Mouse (Mus musculus) neural tube, embryonic 15.5 days (tissue): ENCODE results near the gene Zfp451. TPM values are rescaled to one million over a fixed set of nuclear protein-coding genes. Genes with fewer than 3 reads are reported as not detected.
A peak's percentile ranks its signal among the peaks of the same experiment; 100 is the strongest.
"Not testable (repeated sequence)": the region's sequence is repeated elsewhere in the genome, so short reads cannot be mapped to it uniquely, and the experiment has no call there.

Experiments
- ATAC-seq: fragments of 200-750 bp; cut with Nextera tagmentation; 2 replicates; pipeline ENCODE4 v1.8.0; 2017; ENCODE audit warnings: mild to moderate bottlenecking, moderate TSS enrichment, moderate library complexity; ENCODE audit not compliant: low FRiP score
- H3K27ac ChIP-seq: fragments of 300-500 bp; sonication (generic); replicated peaks from 2 replicates; pipeline ENCODE4 v1.5.1; 2015; ENCODE audit warnings: mild to moderate bottlenecking, inconsistent platforms
- H3K27me3 ChIP-seq: fragments of 300-500 bp; sonication (generic); replicated peaks from 2 replicates; pipeline ENCODE4 v1.6.1; 2015; ENCODE audit warnings: inconsistent platforms
- H3K36me3 ChIP-seq: fragments of 300-500 bp; sonication (generic); 2 replicates; pipeline ENCODE4 v1.6.1; 2015; ENCODE audit warnings: inconsistent platforms
- H3K4me1 ChIP-seq: fragments of 300-500 bp; sonication (generic); 2 replicates; pipeline ENCODE4 v1.6.1; 2015; ENCODE audit warnings: inconsistent platforms
- H3K4me2 ChIP-seq: fragments of 300-500 bp; sonication (generic); 2 replicates; pipeline ENCODE4 v1.6.1; 2015; ENCODE audit warnings: inconsistent platforms, mild to moderate bottlenecking, moderate library complexity
- H3K4me3 ChIP-seq: fragments of 300-500 bp; sonication (generic); replicated peaks from 2 replicates; pipeline ENCODE4 v1.5.1; 2015; ENCODE audit warnings: mild to moderate bottlenecking, inconsistent platforms
- H3K9ac ChIP-seq: fragments of 300-500 bp; sonication (generic); replicated peaks from 2 replicates; pipeline ENCODE4 v1.6.1; 2015; ENCODE audit warnings: mild to moderate bottlenecking, inconsistent platforms
- H3K9me3 ChIP-seq: fragments of 300-500 bp; sonication (generic); replicated peaks from 2 replicates; pipeline ENCODE4 v1.6.1; 2016; ENCODE audit warnings: inconsistent platforms
- WGBS: fragments of 180-500 bp; shearing (Covaris S2); methylation state at CpG from one replicate; pipeline ENCODE4 v1.1.7; 2015; ENCODE audit warnings: mixed read lengths; 5-methylcytosine and 5-hydroxymethylcytosine counted together
- polyA plus RNA-seq: library from polyadenylated mRNA; unstranded; fragments of >200 nt; fragmentation: Nextera tagmentation; extraction: Ambion mirVana; gene quantifications from 2 replicates; pipeline ENCODE4 v1.2.1, GENCODE M21; 2015

Zfp451 gene
- 33.6 and 36.1 TPM in 2 replicates for polyA plus RNA-seq

DNA sequence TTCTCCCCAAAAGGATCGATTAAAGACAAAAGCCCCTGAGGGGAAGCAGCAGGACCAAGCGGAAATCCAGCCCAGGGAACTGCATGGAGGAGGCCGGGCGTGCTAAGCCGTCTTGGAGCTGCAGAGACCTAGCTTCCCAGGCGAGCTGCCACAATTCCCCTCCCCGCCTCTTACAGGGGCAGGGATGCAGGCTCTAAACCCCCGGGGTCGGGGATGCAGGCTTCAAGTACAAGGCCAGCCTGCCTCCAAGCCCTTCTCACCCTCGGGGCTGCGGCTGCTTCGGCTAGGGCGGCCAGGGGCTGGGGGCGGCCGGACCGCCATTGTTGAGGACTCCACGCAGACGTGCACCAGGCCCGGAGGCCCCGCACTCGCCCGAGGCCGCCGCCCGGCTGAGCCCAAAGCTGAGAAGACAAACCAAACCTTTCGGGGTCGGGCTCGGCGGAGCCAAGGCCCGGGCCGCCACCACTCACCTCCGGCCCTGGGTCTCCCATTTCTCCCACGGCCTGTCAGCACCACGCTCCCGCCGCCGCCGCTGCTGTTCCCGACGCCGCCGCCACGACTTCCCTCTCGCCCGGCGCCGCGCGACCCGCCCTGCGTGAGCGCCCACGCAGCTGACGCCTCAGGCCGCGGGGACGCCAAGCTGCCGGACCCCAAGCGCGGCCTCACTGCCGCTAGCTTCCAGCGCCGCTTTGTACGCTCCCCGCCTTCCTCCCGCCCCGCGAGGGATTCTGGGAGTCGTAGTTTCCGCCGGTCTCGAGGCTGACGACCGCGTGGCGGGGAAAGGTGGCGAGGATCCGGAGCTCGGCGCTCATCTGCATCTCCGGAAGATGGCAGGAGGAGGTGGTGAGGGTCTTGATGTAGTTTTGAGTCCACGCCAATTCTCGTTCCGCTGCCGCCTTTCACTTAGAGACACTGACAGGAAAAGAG, at the start of gene Zfp451:
Gene Zfp451, minus strand, starts transcription at position 728 of the 927 bp plus-strand sequence.
- H3K27ac ChIP-seq, result peak within 1 kb of the TSS; percentile 94
- under 1% methylated on average over 82 of the region's 85 CpGs for WGBS
- H3K4me3 ChIP-seq, result peak within 1 kb of the TSS; percentile 82
- no peaks in the 10 kb centered on the region for H3K27me3 ChIP-seq
- H3K36me3 ChIP-seq, result peaks cover 21% of the 10 kb centered on the region
- peaks cover 29% of the 10 kb centered on the region for H3K4me1 ChIP-seq
- peak within 1 kb of the TSS; percentile 82 for H3K9ac ChIP-seq
- ATAC-seq, result peak; percentile 97
- H3K9me3 ChIP-seq, result no peaks in the 10 kb centered on the region
- peak within 1 kb of the TSS; percentile 75 for H3K4me2 ChIP-seq

GRCm38 (mm10) chr1:33846807-33847206, 32.4 kb upstream of the Zfp451 start:
- no peak overlapping the region for H3K4me2 ChIP-seq
- no peak for ATAC-seq

GRCm38 (mm10) chr1:33843823-33844222, 29.4 kb upstream of the Zfp451 start:
- Histone ChIP-seq H3K4me2 (no peak overlapping the region), H3K4me3 (no peak overlapping the region), H3K9ac (no peak overlapping the region), H3K27me3 (no peaks in the 10 kb centered on the region), H3K4me1 (no peaks in the 10 kb centered on the region), H3K9me3 (no peaks in the 10 kb centered on the region), H3K27ac (no peak overlapping the region), H3K36me3 (no peaks in the 10 kb centered on the region)
- 73% methylated on average over 6 of the region's 6 CpGs for WGBS
- ATAC-seq, result no peak

More at GRCm38 (mm10) chr1:33846807-33847206, 32.4 kb upstream of the Zfp451 start:
- Histone ChIP-seq H3K9me3 (no peaks in the 10 kb centered on the region), H3K4me3 (no peak overlapping the region), H3K9ac (no peak overlapping the region), H3K27ac (no peak overlapping the region), H3K4me1 (no peaks in the 10 kb centered on the region), H3K27me3 (no peaks in the 10 kb centered on the region), H3K36me3 (no peaks in the 10 kb centered on the region)
- WGBS, result 96% methylated on average over 2 of the region's 2 CpGs

DNA sequence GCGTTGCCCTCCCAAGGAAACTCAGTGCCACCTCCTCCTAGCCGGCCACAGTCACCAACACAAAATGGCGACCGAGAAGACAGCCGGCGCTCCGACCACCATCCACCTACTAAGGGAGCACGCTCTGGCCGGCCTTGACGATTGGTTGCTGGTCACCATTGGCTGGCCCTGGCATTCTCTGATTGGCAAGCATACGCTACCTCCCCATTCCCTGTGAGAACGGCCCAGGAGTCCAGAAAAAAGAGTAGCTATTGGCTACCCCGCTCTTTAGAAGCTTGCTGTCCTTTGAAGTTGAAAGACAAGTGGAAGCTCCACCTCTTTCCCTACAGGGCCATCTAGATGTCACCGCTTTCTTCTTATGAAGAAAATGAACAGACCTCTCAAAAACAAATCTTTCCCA, 24.6 kb upstream of the Zfp451 start:
- H3K27me3 ChIP-seq, H3K4me1 ChIP-seq, H3K27ac ChIP-seq, H3K4me3 ChIP-seq, H3K9me3 ChIP-seq, H3K36me3 ChIP-seq, ATAC-seq, H3K9ac ChIP-seq, H3K4me2 ChIP-seq: not testable (repeated sequence)
- WGBS, result 97% methylated on average over 14 of the region's 14 CpGs

DNA sequence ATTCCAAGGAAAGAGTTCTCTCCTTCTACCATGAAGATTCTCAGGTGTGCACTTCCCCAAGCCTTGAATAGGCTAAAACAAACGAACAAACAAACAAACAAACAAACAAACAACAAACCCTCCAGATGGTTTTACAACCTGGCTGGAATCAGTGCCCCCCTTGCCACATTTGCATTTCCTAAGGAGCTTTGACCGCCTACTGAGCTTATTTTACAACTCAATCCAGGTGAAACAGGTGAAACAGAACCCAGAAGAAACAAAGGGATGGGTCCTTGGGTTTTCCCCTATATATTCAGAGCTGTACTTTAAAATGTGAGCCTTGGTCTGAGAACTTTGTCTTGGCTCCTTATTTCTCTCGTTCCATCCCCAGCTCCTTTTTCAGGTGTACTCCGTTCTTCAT, 16.2 kb upstream of the Zfp451 start:
- Histone ChIP-seq H3K4me3 (no peak overlapping the region), H3K9ac (no peak overlapping the region), H3K4me1 (no peaks in the 10 kb centered on the region), H3K27me3 (no peaks in the 10 kb centered on the region), H3K4me2 (no peak overlapping the region), H3K27ac (no peak overlapping the region), H3K9me3 (no peaks in the 10 kb centered on the region), H3K36me3 (no peaks in the 10 kb centered on the region)
- ATAC-seq, result no peak
- WGBS, result 74% methylated on average over 4 of the region's 4 CpGs

DNA sequence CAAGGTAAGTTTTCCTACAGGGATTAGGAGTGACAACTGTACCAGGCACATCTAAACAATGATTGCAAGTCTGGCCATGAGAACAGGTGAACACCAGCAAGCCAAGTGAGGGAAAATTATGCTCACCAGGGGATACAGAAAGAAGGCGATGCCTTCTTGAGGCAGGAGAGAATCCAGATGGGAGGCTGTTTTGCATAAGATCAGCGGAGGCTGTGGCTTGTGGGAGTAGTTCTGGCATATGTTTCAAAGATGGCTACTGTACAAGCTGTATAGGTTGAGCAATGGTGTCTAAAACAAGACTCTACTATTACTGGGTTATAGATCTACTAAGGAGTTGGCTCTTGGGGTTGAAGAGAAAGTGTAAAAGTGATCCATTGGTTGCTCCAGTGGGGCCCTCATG, 3.5 kb upstream of the Zfp451 start:
- H3K9ac ChIP-seq, result no peak overlapping the region
- H3K4me3 ChIP-seq, result no peak overlapping the region
- 88% methylated on average over 2 of the region's 2 CpGs for WGBS
- H3K36me3 ChIP-seq, result no peaks in the 10 kb centered on the region
- H3K9me3 ChIP-seq, result no peaks in the 10 kb centered on the region
- H3K27me3 ChIP-seq, result no peaks in the 10 kb centered on the region
- no peak overlapping the region for H3K4me2 ChIP-seq
- peaks cover 10% of the 10 kb centered on the region for H3K4me1 ChIP-seq
- no peak overlapping the region for H3K27ac ChIP-seq
- ATAC-seq, result no peak

- Histone ChIP-seq H3K27ac (peak overlapping the region; percentile 94), H3K4me1 (peaks cover 29% of the 10 kb centered on the region), H3K27me3 (no peaks in the 10 kb centered on the region), H3K4me3 (peak overlapping the region; percentile 82), H3K9ac (peak overlapping the region; percentile 82), H3K4me2 (peak overlapping the region; percentile 75), H3K9me3 (no peaks in the 10 kb centered on the region), H3K36me3 (peaks cover 25% of the 10 kb centered on the region)
- WGBS, result 6% methylated on average over 11 of the region's 11 CpGs
- ATAC-seq, result 0 out of 2 replicates have a peak, but pooled peaks have one; percentile 6
These were observed 914 bp downstream of the Zfp451 start for GRCm38 (mm10) chr1:33813495-33813867.

DNA sequence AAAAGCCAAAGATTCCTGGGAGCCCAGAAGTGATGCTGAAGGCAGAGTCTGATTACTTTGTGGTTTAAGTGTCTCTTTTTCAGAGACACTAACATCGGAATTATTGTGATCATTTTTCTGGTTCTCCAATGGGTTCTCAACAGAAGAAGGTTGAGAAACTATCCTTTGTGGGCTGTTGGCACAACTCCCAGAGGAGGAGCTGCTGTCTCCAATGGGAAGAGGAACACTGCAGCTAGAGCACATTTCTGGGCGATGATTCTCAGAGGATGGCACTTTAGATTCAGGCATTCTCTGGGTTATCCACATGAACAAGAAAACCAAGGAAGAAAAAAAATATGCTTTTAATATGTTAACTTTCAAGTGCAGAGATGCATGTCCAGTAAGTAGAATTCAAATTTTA, 11.1 kb downstream of the Zfp451 start:
- H3K9me3 ChIP-seq, result no peaks in the 10 kb centered on the region
- H3K27ac ChIP-seq, result no peak overlapping the region
- WGBS, result 96% methylated on average over 2 of the region's 2 CpGs
- no peak for ATAC-seq
- no peaks in the 10 kb centered on the region for H3K27me3 ChIP-seq
- no peak overlapping the region for H3K4me2 ChIP-seq
- no peak overlapping the region for H3K4me3 ChIP-seq
- peaks cover 60% of the 10 kb centered on the region for H3K36me3 ChIP-seq
- no peaks in the 10 kb centered on the region for H3K4me1 ChIP-seq
- H3K9ac ChIP-seq, result no peak overlapping the region

DNA sequence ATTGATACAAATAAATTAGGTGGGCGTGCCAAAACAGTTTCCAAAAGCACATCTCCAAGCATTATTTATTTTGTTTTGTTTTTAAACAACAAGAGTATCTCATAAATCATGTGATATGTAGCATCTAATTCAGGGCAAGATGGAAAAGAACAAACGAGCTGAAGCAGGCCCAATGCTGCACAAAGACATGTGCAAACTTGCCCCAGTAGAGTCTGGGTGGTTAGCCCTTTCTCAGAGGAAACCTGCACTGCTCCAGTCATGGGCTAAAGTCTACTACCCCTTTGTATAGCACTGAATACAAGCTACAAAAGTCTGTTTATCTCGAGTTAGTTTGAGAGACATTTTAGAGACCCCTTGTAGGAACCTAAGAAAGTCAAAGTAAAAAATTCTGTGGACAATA, 14.8 kb downstream of the Zfp451 start:
- no peaks in the 10 kb centered on the region for H3K9me3 ChIP-seq
- H3K9ac ChIP-seq, result no peak overlapping the region
- H3K4me2 ChIP-seq, result no peak overlapping the region
- no peak for ATAC-seq
- no peak overlapping the region for H3K4me3 ChIP-seq
- H3K36me3 ChIP-seq, result peaks cover 58% of the 10 kb centered on the region
- no peaks in the 10 kb centered on the region for H3K4me1 ChIP-seq
- H3K27ac ChIP-seq, result no peak overlapping the region
- WGBS, result 78% methylated on average over 3 of the region's 3 CpGs
- no peaks in the 10 kb centered on the region for H3K27me3 ChIP-seq

- H3K4me3 ChIP-seq, result no peak overlapping the region
- H3K9ac ChIP-seq, result no peak overlapping the region
- 61% methylated on average over 3 of the region's 3 CpGs for WGBS
- no peak for ATAC-seq
- H3K27ac ChIP-seq, result no peak overlapping the region
- no peaks in the 10 kb centered on the region for H3K27me3 ChIP-seq
- H3K36me3 ChIP-seq, result no peaks in the 10 kb centered on the region
- H3K4me2 ChIP-seq, result no peak overlapping the region
- H3K4me1 ChIP-seq, result no peaks in the 10 kb centered on the region
- H3K9me3 ChIP-seq, result no peaks in the 10 kb centered on the region
These were observed 25.9 kb downstream of the Zfp451 start for GRCm38 (mm10) chr1:33788493-33788892.

DNA sequence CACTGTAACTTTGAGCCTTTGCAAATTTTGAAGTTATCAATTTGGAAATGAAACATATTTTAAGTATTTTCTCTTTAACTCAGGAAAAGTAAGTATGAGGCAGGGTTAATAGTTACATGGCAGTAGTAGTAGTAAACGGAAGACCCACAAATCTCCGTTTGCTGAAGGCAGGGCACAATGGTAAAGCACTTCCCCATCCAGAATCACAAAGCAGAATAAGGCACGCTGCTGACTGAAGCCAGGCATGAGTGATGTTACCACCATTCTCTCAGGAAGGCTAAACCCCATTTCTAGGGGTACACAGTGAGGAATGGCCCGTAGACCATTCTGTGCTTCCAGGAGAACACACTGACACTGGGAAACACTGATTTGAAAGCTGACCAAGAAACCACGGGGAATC, 26.3 kb downstream of the Zfp451 start:
- no peaks in the 10 kb centered on the region for H3K36me3 ChIP-seq
- H3K4me3 ChIP-seq, result no peak overlapping the region
- no peak overlapping the region for H3K9ac ChIP-seq
- H3K9me3 ChIP-seq, result no peaks in the 10 kb centered on the region
- H3K27me3 ChIP-seq, result no peaks in the 10 kb centered on the region
- H3K27ac ChIP-seq, result no peak overlapping the region
- no peaks in the 10 kb centered on the region for H3K4me1 ChIP-seq
- no peak for ATAC-seq
- H3K4me2 ChIP-seq, result no peak overlapping the region
- WGBS, result 71% methylated on average over 5 of the region's 5 CpGs

GRCm38 (mm10) chr1:33784561-33784960, 29.8 kb downstream of the Zfp451 start:
- H3K4me2 ChIP-seq, result no peak overlapping the region
- H3K36me3 ChIP-seq, result peaks cover 8% of the 10 kb centered on the region
- no peaks in the 10 kb centered on the region for H3K27me3 ChIP-seq
- 98% methylated on average over 5 of the region's 5 CpGs for WGBS
- no peaks in the 10 kb centered on the region for H3K9me3 ChIP-seq
- H3K4me1 ChIP-seq, result no peaks in the 10 kb centered on the region
- H3K9ac ChIP-seq, result no peak overlapping the region
- no peak for ATAC-seq
- H3K27ac ChIP-seq, result no peak overlapping the region
- H3K4me3 ChIP-seq, result no peak overlapping the region
